Mouse (Mus musculus) heart, adult 2 months (tissue): ENCODE results near the gene Chchd3.

ENCODE experiments used
- CTCF ChIP-seq: fragments of 200-600 bp; IDR thresholded peaks from 2 replicates; pipeline ENCODE4 v1.8.1; 2022; ENCODE audit warnings: antibody characterized with exemption, mild to moderate bottlenecking, moderate library complexity
- EP300 ChIP-seq: fragments of 200-500 bp; IDR thresholded peaks from 2 replicates; pipeline ENCODE4 v1.6.1; 2011; ENCODE audit warnings: low read depth, low read length, control low read depth; ENCODE audit not compliant: insufficient read depth
- POLR2A ChIP-seq: fragments of 200-500 bp; IDR thresholded peaks from 2 replicates; pipeline ENCODE4 v1.6.1; 2011; ENCODE audit warnings: mild to moderate bottlenecking, low read depth, low read length, control low read depth; ENCODE audit not compliant: insufficient read depth

DNA sequence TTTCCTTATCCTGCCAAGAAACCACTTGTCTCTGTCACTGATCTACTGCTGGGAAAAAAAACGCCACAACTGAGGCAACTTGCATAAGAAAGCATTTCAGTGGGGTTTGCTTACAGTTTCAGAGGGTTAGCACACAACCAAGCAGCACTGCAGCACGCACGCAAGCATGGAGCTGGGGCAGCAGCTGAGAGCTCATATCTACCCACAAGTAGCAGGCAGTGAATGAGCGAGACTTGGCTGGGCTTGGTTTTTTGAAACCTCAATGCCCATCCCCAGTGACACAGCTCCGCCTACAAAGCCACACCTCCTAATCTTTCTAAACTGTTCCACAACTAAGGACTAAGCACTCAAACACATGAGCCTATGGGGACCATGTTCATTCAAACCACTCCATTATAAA lies 16.6 kb downstream of the Chchd3 start:
- TF ChIP-seq POLR2A (no peak), EP300 (no peak), CTCF (no peak)
